Mouse (Mus musculus) kidney, embryonic 14.5 days (tissue): ENCODE measurements around the gene Kcnq2. TPM values are rescaled to one million over a fixed set of nuclear protein-coding genes. Genes with fewer than 3 reads are reported as not detected.
A peak's percentile ranks its signal among the peaks of the same experiment; 100 is the strongest.

ENCODE experiments used
- ATAC-seq: fragments of 200-750 bp; cut with Nextera tagmentation; 2 replicates; pipeline ENCODE4 v1.8.0; 2017; ENCODE audit warnings: moderate number of reproducible peaks, mild to moderate bottlenecking, moderate TSS enrichment, moderate library complexity; ENCODE audit not compliant: low FRiP score, low TSS enrichment
- H3K27ac ChIP-seq: fragments of 300-500 bp; sonication (generic); 2 replicates; pipeline ENCODE4 v1.5.1; 2014; ENCODE audit warnings: low read depth, mild to moderate bottlenecking, low read length, moderate library complexity, mixed read lengths
- H3K27me3 ChIP-seq: fragments of 300-500 bp; sonication (generic); 2 replicates; pipeline ENCODE4 v1.6.1; 2014; ENCODE audit warnings: mild to moderate bottlenecking, low read length; ENCODE audit not compliant: control insufficient read depth, insufficient read depth
- H3K36me3 ChIP-seq: fragments of 300-500 bp; sonication (generic); 2 replicates; pipeline ENCODE4 v1.6.1; 2014; ENCODE audit warnings: low read length, mixed read lengths; ENCODE audit not compliant: control insufficient read depth, insufficient read depth
- H3K4me1 ChIP-seq: fragments of 300-500 bp; sonication (generic); 2 replicates; pipeline ENCODE4 v1.6.1; 2014; ENCODE audit warnings: low read length, mixed read lengths; ENCODE audit not compliant: control insufficient read depth, insufficient read depth
- H3K4me2 ChIP-seq: fragments of 300-500 bp; sonication (generic); replicated peaks from 2 replicates; pipeline ENCODE4 v1.6.1; 2014; ENCODE audit warnings: low read depth, mild to moderate bottlenecking, low read length
- H3K4me3 ChIP-seq: fragments of 300-500 bp; sonication (generic); 2 replicates; pipeline ENCODE4 v1.5.1; 2014; ENCODE audit warnings: mild to moderate bottlenecking, low read length
- H3K9ac ChIP-seq: fragments of 300-500 bp; sonication (generic); 2 replicates; pipeline ENCODE4 v1.6.1; 2014; ENCODE audit warnings: low read depth, mild to moderate bottlenecking, low read length, moderate library complexity
- H3K9me3 ChIP-seq: fragments of 300-500 bp; sonication (generic); 2 replicates; pipeline ENCODE4 v1.6.1; 2016; ENCODE audit warnings: low read length; ENCODE audit not compliant: control insufficient read depth
- WGBS: fragments of 180-500 bp; shearing (Covaris S2); extraction: QIAGEN DNeasy Blood & Tissue Kit; methylation state at CpG from one replicate; pipeline ENCODE4 v1.1.7; 2014; 5-methylcytosine and 5-hydroxymethylcytosine counted together
- polyA plus RNA-seq: library from polyadenylated mRNA; unstranded; fragments of >200 nt; fragmentation: Nextera tagmentation; extraction: Ambion mirVana; gene quantifications from 2 replicates; pipeline ENCODE4 v1.2.1, GENCODE M21; 2014

Gene Kcnq2
- polyA plus RNA-seq, 1 experiment from 2014 or later: not detected

GRCm38 (mm10) chr2:181153131-181153530, 18.0 kb upstream of the Kcnq2 start:
- Histone ChIP-seq H3K9ac (no peak overlapping the region), H3K27me3 (peaks cover 50% of the 10 kb centered on the region), H3K4me1 (peaks cover 3% of the 10 kb centered on the region; the same call in 1 of the 2 replicates), H3K27ac (no peak overlapping the region), H3K4me3 (no peak overlapping the region), H3K36me3 (no peaks in the 10 kb centered on the region), H3K4me2 (no peak overlapping the region), H3K9me3 (no peaks in the 10 kb centered on the region)
- WGBS: 90% methylated on average over 1 of the region's 1 CpGs
- no peak for ATAC-seq

GRCm38 (mm10) chr2:181152701-181153100, 17.6 kb upstream of the Kcnq2 start:
- WGBS: 92% methylated on average over 17 of the region's 17 CpGs
- no peaks in the 10 kb centered on the region for H3K9me3 ChIP-seq
- no peak overlapping the region for H3K9ac ChIP-seq
- peaks cover 50% of the 10 kb centered on the region for H3K27me3 ChIP-seq
- H3K4me2 ChIP-seq: no peak overlapping the region
- H3K27ac ChIP-seq: no peak overlapping the region
- ATAC-seq: no peak
- no peaks in the 10 kb centered on the region for H3K36me3 ChIP-seq
- no peak overlapping the region for H3K4me3 ChIP-seq
- H3K4me1 ChIP-seq: peaks cover 3% of the 10 kb centered on the region; the same call in 1 of the 2 replicates

- ATAC-seq: no peak
- WGBS: 65% methylated on average over 6 of the region's 6 CpGs
- H3K4me1 ChIP-seq: no peaks in the 10 kb centered on the region
- H3K27ac ChIP-seq: no peak overlapping the region
- peaks cover 38% of the 10 kb centered on the region for H3K27me3 ChIP-seq
- H3K36me3 ChIP-seq: no peaks in the 10 kb centered on the region
- H3K4me2 ChIP-seq: no peak overlapping the region
- no peak overlapping the region for H3K9ac ChIP-seq
- H3K4me3 ChIP-seq: no peak overlapping the region
- H3K9me3 ChIP-seq: no peaks in the 10 kb centered on the region
Observed at GRCm38 (mm10) chr2:181150281-181150680, 15.2 kb upstream of the Kcnq2 start.

GRCm38 (mm10) chr2:181148318-181148955, 13.3 kb upstream of the Kcnq2 start:
- H3K4me3 ChIP-seq: peak overlapping the region; percentile 41
- H3K9me3 ChIP-seq: no peaks in the 10 kb centered on the region
- peaks cover 33% of the 10 kb centered on the region for H3K27me3 ChIP-seq
- H3K27ac ChIP-seq: no peak overlapping the region
- 14% methylated on average over 30 of the region's 31 CpGs for WGBS
- peak overlapping the region; percentile 93 for H3K4me2 ChIP-seq
- no peaks in the 10 kb centered on the region for H3K36me3 ChIP-seq
- H3K4me1 ChIP-seq: no peaks in the 10 kb centered on the region
- no peak for ATAC-seq
- H3K9ac ChIP-seq: no peak overlapping the region

GRCm38 (mm10) chr2:181147546-181148317, 12.6 kb upstream of the Kcnq2 start:
- H3K9me3 ChIP-seq: no peaks in the 10 kb centered on the region
- peak; percentile 64 for ATAC-seq
- no peak overlapping the region for H3K27ac ChIP-seq
- no peaks in the 10 kb centered on the region for H3K4me1 ChIP-seq
- H3K4me3 ChIP-seq: peak overlapping the region; percentile 41
- 1% methylated on average over 50 of the region's 61 CpGs for WGBS
- peak overlapping the region; percentile 20; the same call in 1 of the 2 replicates for H3K9ac ChIP-seq
- H3K27me3 ChIP-seq: peaks cover 32% of the 10 kb centered on the region
- H3K4me2 ChIP-seq: peak overlapping the region; percentile 93
- H3K36me3 ChIP-seq: no peaks in the 10 kb centered on the region

- no peak for ATAC-seq
- WGBS: 41% methylated on average over 4 of the region's 4 CpGs
- Histone ChIP-seq H3K36me3 (no peaks in the 10 kb centered on the region), H3K4me2 (peak overlapping the region; percentile 93), H3K9me3 (no peaks in the 10 kb centered on the region), H3K9ac (no peak overlapping the region), H3K4me3 (peak overlapping the region; percentile 41; the same call in 1 of the 2 replicates), H3K4me1 (no peaks in the 10 kb centered on the region), H3K27ac (no peak overlapping the region), H3K27me3 (peaks cover 27% of the 10 kb centered on the region)
Observed at GRCm38 (mm10) chr2:181146976-181147545, 12.0 kb upstream of the Kcnq2 start.

GRCm38 (mm10) chr2:181144675-181145074, 9.6 kb upstream of the Kcnq2 start:
- 74% methylated on average over 2 of the region's 2 CpGs for WGBS
- H3K36me3 ChIP-seq: no peaks in the 10 kb centered on the region
- no peaks in the 10 kb centered on the region for H3K4me1 ChIP-seq
- no peak overlapping the region for H3K4me3 ChIP-seq
- no peaks in the 10 kb centered on the region for H3K9me3 ChIP-seq
- H3K27ac ChIP-seq: no peak overlapping the region
- peaks cover 26% of the 10 kb centered on the region for H3K27me3 ChIP-seq
- H3K4me2 ChIP-seq: no peak overlapping the region
- no peak overlapping the region for H3K9ac ChIP-seq
- peak; percentile 55; the same call in 1 of the 2 replicates for ATAC-seq

GRCm38 (mm10) chr2:181143509-181144276, 8.6 kb upstream of the Kcnq2 start:
- no peak overlapping the region for H3K4me3 ChIP-seq
- no peak overlapping the region for H3K27ac ChIP-seq
- H3K27me3 ChIP-seq: peaks cover 23% of the 10 kb centered on the region
- no peak overlapping the region for H3K9ac ChIP-seq
- ATAC-seq: no peak
- H3K36me3 ChIP-seq: no peaks in the 10 kb centered on the region
- 64% methylated on average over 2 of the region's 2 CpGs for WGBS
- no peaks in the 10 kb centered on the region for H3K4me1 ChIP-seq
- H3K4me2 ChIP-seq: no peak overlapping the region
- H3K9me3 ChIP-seq: no peaks in the 10 kb centered on the region
